Mouse (Mus musculus): ENCODE measurements around the gene 1110008L16Rik. TPM values are rescaled to one million over a fixed set of nuclear protein-coding genes. Genes with fewer than 3 reads are reported as not detected.

Gene 1110008L16Rik
- polyA plus RNA-seq, 2 experiments: 5.2 to 6.1 TPM

- WGBS (ENCODE audit: insufficient replicate concordance): 86% methylated on average over 9 of the region's 9 CpGs
- Histone ChIP-seq H3K9ac (replicated peaks) (no peak overlapping the region), H3K4me1 (replicated peaks; ENCODE audit: control insufficient read depth in 2 of 2, insufficient read depth in 2 of 2, low read length in 1 of 2) (peaks cover 9 to 14% of the 10 kb centered on the region in 2 experiments), H3K27ac (no peak overlapping the region), H3K4me2 (ENCODE audit: low read depth) (no peak overlapping the region), H3K4me3 (ENCODE audit: insufficient read depth in 1 of 2, low read depth in 2 of 2, low read length in 2 of 2) (no peak overlapping the region), H3K9me3 (ENCODE audit: control insufficient read depth, low read length) (no peaks in the 10 kb centered on the region), H3K36me3 (replicated peaks; ENCODE audit: control insufficient read depth, insufficient read depth, low read depth) (peaks cover 27% of the 10 kb centered on the region), H3K27me3 (ENCODE audit: control insufficient read depth, insufficient read depth, low read length) (no peaks in the 10 kb centered on the region)
- no peak for TF ChIP-seq CTCF (IDR thresholded peaks at IDR 0.05; ENCODE audit: low read depth)
- ATAC-seq (ENCODE audit: insufficient read depth) (no peak), DNase-seq (ENCODE audit: low read depth in 3 of 3, low spot score in 3 of 3) (no peak)
Measured at GRCm38 (mm10) chr12:55298112-55298511, 1.3 kb upstream of the 1110008L16Rik start.

DNA sequence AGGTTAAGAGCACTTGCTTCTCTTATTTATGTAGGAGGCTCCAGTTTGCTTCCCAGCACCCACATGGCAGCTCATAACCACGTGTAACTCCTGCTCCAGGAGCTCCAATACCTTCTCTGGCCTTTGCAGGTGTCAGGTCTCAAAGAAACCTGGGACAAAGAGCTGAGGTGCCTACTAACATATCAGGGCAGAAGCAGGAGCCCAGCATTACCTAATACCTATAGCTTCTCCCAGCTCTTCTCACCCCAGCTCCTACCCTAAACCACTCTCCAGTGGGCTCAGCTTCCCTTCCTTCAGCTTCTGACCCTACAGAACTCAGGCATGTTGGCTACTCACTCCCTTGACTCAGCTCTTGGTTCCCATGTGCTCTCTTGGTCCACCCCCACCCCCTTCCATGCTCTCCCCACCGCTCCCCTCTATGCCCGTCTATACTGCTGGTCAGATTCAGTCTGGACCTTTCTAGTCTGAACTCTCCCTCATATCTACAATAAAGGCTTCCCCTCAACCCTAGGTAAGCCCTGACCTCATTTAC lies 1.5 kb downstream of the 1110008L16Rik start:
- TF ChIP-seq CTCF (IDR thresholded peaks at IDR 0.05; ENCODE audit: low read depth) (no peak), EP300 (IDR thresholded peaks at IDR 0.05; ENCODE audit: low read depth) (no peak)
- ATAC-seq (ENCODE audit: insufficient read depth): no peak
- no peak for DNase-seq (ENCODE audit: low read depth in 3 of 3, low spot score in 3 of 3)
- peak overlapping the region; percentile 58 to 74 for H3K4me3 ChIP-seq (ENCODE audit: insufficient read depth in 1 of 2, low read depth in 2 of 2, low read length in 2 of 2)
- H3K27ac ChIP-seq: peak overlapping the region; percentile 97; the same call in 1 of the 2 replicates
- peak overlapping the region; percentile 90 for H3K9ac ChIP-seq (replicated peaks)
- WGBS (ENCODE audit: insufficient replicate concordance): 49% methylated on average over 3 of the region's 3 CpGs
- H3K27me3 ChIP-seq (ENCODE audit: control insufficient read depth, insufficient read depth, low read length): no peaks in the 10 kb centered on the region
- peaks cover 11 to 16% of the 10 kb centered on the region in 2 experiments for H3K4me1 ChIP-seq (replicated peaks; ENCODE audit: control insufficient read depth in 2 of 2, insufficient read depth in 2 of 2, low read length in 1 of 2)
- H3K4me2 ChIP-seq (ENCODE audit: low read depth): peak overlapping the region; percentile 96
- H3K36me3 ChIP-seq (replicated peaks; ENCODE audit: control insufficient read depth, insufficient read depth, low read depth): peaks cover 16% of the 10 kb centered on the region
- H3K9me3 ChIP-seq (ENCODE audit: control insufficient read depth, low read length): no peaks in the 10 kb centered on the region

- Histone ChIP-seq H3K9ac (replicated peaks) (peak overlapping the region; percentile 90), H3K9me3 (ENCODE audit: control insufficient read depth, low read length) (no peaks in the 10 kb centered on the region), H3K4me3 (ENCODE audit: insufficient read depth in 1 of 2, low read depth in 2 of 2, low read length in 2 of 2) (peak overlapping the region; percentile 74 to 99), H3K36me3 (replicated peaks; ENCODE audit: control insufficient read depth, insufficient read depth, low read depth) (peaks cover 15% of the 10 kb centered on the region), H3K4me2 (ENCODE audit: low read depth) (peak overlapping the region; percentile 96), H3K27me3 (ENCODE audit: control insufficient read depth, insufficient read depth, low read length) (no peaks in the 10 kb centered on the region), H3K4me1 (replicated peaks; ENCODE audit: control insufficient read depth in 2 of 2, insufficient read depth in 2 of 2, low read length in 1 of 2) (peaks cover 11 to 16% of the 10 kb centered on the region in 2 experiments), H3K27ac (peak overlapping the region; percentile 97)
- DNase-seq (ENCODE audit: low read depth in 3 of 3, low spot score in 3 of 3) (peak in 2 of 3 experiments; percentile 18 to 37), ATAC-seq (ENCODE audit: insufficient read depth) (no peak)
- WGBS (ENCODE audit: insufficient replicate concordance): 22% methylated on average over 11 of the region's 11 CpGs
- TF ChIP-seq CTCF (IDR thresholded peaks at IDR 0.05; ENCODE audit: low read depth) (no peak), EP300 (IDR thresholded peaks at IDR 0.05; ENCODE audit: low read depth) (no peak)
Measured at GRCm38 (mm10) chr12:55301472-55302300, 2.3 kb downstream of the 1110008L16Rik start.

- TF ChIP-seq EP300 (IDR thresholded peaks at IDR 0.05; ENCODE audit: low read depth) (no peak), CTCF (IDR thresholded peaks at IDR 0.05; ENCODE audit: low read depth) (no peak)
- under 1% methylated on average over 55 of the region's 55 CpGs for WGBS (ENCODE audit: insufficient replicate concordance)
- H3K27ac ChIP-seq: peak within 1 kb of the TSS; percentile 97
- peaks cover 11 to 16% of the 10 kb centered on the region in 2 experiments for H3K4me1 ChIP-seq (replicated peaks; ENCODE audit: control insufficient read depth in 2 of 2, insufficient read depth in 2 of 2, low read length in 1 of 2)
- no peaks in the 10 kb centered on the region for H3K9me3 ChIP-seq (ENCODE audit: control insufficient read depth, low read length)
- peak; percentile 93 to 95 (median 95) for DNase-seq (ENCODE audit: low read depth in 3 of 3, low spot score in 3 of 3)
- peaks cover 6% of the 10 kb centered on the region for H3K36me3 ChIP-seq (replicated peaks; ENCODE audit: control insufficient read depth, insufficient read depth, low read depth)
- H3K9ac ChIP-seq (replicated peaks): peak within 1 kb of the TSS; percentile 90
- H3K4me3 ChIP-seq (ENCODE audit: insufficient read depth in 1 of 2, low read depth in 2 of 2, low read length in 2 of 2): peak within 1 kb of the TSS; percentile 74 to 99
- no peaks in the 10 kb centered on the region for H3K27me3 ChIP-seq (ENCODE audit: control insufficient read depth, insufficient read depth, low read length)
- peak; percentile 93 for ATAC-seq (ENCODE audit: insufficient read depth)
- H3K4me2 ChIP-seq (ENCODE audit: low read depth): peak within 1 kb of the TSS; percentile 96
Measured at GRCm38 (mm10) chr12:55302485-55303441, 3.4 kb downstream of the 1110008L16Rik start, which contains the start of gene Ppp2r3c. Gene Ppp2r3c (minus strand): TSS chr12:55302998.

Measured in liver, embryonic 14.5 days (tissue).